Mouse (Mus musculus) pancreas, adult 10 weeks (tissue): ENCODE results near the gene Pde6h. TPM values are rescaled to one million over a fixed set of nuclear protein-coding genes. Genes with fewer than 3 reads are reported as not detected.

Experiments
- polyA plus RNA-seq: library from polyadenylated mRNA; stranded (reverse); fragments of 350-450 nt; fragmentation: Illumina TruSeq; extraction: RNeasy Lipid Tissue Mini Kit (QIAGEN cat#74804); gene quantifications from one replicate; pipeline ENCODE4 v1.2.3, GENCODE M21; 2015; ENCODE audit warnings: low read depth, low replicate concordance; ENCODE audit not compliant: insufficient read depth

The Pde6h gene
- not detected for polyA plus RNA-seq

DNA sequence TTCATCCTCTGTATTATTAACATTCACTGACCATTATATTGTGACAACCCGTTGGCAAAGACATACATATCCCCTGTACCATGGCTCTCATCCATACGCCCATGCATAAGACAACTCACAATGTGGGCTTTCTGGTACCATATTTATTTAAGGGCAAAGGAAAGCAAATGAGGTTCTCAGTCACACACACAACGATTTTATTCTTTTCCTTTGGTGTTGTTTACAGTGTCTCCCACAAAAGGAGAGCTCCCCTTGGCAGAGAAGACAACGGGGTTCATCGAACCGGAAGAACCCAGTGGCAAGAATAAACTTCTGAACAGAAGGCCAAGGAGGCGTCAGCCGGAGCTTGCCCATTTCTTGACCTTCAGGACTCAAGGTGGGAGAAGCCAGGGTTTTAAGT, at the start of gene Pde6h:
TSS of gene Pde6h (plus strand) at position 301 of the 400 bp plus-strand sequence.

GRCm38 (mm10) chr6:136875670-136876069, 48.0 kb upstream of the Pde6h start, which contains the start of gene Mgp:
Gene Mgp (minus strand): TSS chr6:136875823.

DNA sequence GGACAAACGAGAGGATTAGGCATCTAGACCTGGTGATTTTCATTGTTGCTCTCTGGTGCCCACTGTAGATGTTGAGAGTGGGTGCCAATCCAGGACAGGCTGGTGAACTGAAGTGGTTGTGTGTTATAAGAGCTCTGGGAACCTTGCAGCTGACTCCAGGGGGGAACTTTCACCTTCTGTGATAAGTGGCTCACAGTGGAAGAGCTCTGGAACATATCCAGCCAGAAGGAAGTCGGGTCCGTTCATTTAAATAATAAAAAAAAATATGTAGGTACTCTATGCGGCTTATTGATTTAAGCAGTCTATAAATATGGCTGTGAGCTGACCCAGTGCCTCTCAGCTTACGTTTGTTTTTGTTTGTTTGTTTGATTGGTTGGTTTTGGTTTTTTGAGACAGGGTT, 1.6 kb upstream of the Pde6h start, which contains the start of gene Erp27:
TSS of gene Erp27 (minus strand) at position 101 of the 400 bp plus-strand sequence.

DNA sequence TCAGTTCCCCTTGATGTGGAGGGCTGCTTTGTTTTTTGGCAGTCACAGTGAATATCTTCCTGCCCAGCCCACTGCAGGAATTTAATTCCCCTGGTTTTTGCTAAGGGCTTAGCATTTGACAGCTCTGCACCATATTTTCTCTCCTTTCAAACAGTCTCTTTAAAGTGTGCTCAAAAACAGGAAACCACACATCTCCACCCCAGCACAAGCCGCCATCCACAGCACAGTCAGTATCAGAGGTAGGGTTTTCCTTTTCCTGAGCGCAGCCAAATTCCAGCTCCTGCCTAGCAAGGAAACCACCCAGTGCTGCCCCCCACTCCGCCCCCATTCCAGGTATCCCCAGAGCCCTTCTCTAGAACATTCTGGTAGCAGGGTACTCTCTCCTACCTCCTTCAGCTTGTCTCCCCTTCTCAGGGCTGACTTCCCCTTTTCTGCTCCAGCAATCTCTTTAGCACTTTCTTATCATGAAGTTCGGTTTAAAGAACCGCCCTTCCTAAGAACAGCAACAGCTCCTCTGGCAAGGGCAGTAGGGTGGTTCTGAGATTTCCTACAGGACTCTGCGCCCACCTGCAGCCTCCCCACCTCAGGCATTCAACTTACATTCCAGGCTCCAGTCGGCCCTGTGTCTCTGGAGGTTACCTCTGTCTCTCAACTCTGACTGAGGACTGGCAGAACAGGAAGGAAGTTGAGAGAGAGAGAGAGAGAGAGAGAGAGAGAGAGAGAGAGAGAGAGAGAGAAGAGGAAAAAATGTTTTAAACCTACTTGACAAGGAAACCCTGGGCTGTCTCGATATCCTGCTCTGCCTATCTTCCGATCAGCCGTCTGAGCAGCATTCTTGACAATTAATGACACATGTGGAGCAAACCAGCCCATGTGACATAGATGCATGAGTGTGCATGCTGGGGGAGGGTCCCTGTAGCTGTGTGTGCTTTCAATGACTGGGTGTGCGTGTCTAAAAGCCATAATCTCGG, 17.7 kb downstream of the Pde6h start, which contains the start of gene Arhgdib:
TSS of gene Arhgdib (minus strand) at position 849 of the 971 bp plus-strand sequence.

Other genes with a start within 250 kb of the Pde6h start
- gene Gucy2c, start 142.1 kb upstream of the Pde6h start, polyA plus RNA-seq: 0.46 TPM
- gene Hist4h4, start 119.4 kb upstream of the Pde6h start, polyA plus RNA-seq: not detected
- gene H2afj, start 115.6 kb upstream of the Pde6h start, polyA plus RNA-seq: 21.6 TPM
- gene BC049715, start 96.2 kb upstream of the Pde6h start, polyA plus RNA-seq: not detected
- 10.3 TPM for gene Wbp11, start 95.6 kb upstream of the Pde6h start, polyA plus RNA-seq
- not detected for gene Smco3, start 88.4 kb upstream of the Pde6h start, polyA plus RNA-seq
- 0.74 TPM for gene Art4, start 66.1 kb upstream of the Pde6h start, polyA plus RNA-seq
- 267 TPM for gene Mgp, start 48.0 kb upstream of the Pde6h start, polyA plus RNA-seq
- 260 TPM for gene Erp27, start 1.7 kb upstream of the Pde6h start, polyA plus RNA-seq
- gene Arhgdib, start 18.1 kb downstream of the Pde6h start, polyA plus RNA-seq: 17.6 TPM
- gene Rerg, start 246.7 kb downstream of the Pde6h start, polyA plus RNA-seq: 0.70 TPM